ENCODE assay signal across 24 mouse cellular contexts in genomic region chr6:140655451-140655850, GRCm38 (mm10). TPM values are rescaled to one million over a fixed set of nuclear protein-coding genes. Genes with fewer than 3 reads are reported as not detected.
DNase-seq lines count a peak whose midpoint lies in the region; ATAC-seq and TF ChIP-seq lines count a peak whose summit lies in the region.
"Had no signal": no experiment of that assay in that cellular context is flagged by ENCODE, and none has a peak within 500 bp of the region (broad histone marks: within the 10 kb centered on the region; RNA-seq: fewer than 3 reads in every experiment).

No protein-coding gene starts in this region.

- H3K9me3 ChIP-seq in liver, embryonic 12.5 days (replicated peaks) = no peaks in the 10 kb centered on the region
- H3K9me3 ChIP-seq in liver, postnatal 0 days (ENCODE audit: low read length) = no peaks in the 10 kb centered on the region
- no peaks in the 10 kb centered on the region for H3K9me3 ChIP-seq in limb, embryonic 12.5 days
- H3K9me3 ChIP-seq: forebrain, embryonic 13.5 days; heart, embryonic 10.5 days; hindbrain, embryonic 12.5 days had no signal

- TF ChIP-seq EP300 in liver, postnatal 0 days (IDR thresholded peaks at IDR 0.05; ENCODE audit: low read depth) = no peak

- peak; percentile 40 to 49 for DNase-seq in cerebellum, postnatal 25 days
- no peak for DNase-seq in cerebellum, adult 11-12 months
- no peak for DNase-seq in liver, postnatal 0 days
- DNase-seq in lung, postnatal 10 days = no peak
- no peak for DNase-seq in thymus, postnatal 0 days (ENCODE audit: low spot score)
- DNase-seq: adrenal gland, adult 8-10 months; adrenal gland, postnatal 36 days; cerebellum, adult 11 months; cerebellum, postnatal 10 days; gastrocnemius, adult 2 months; gastrocnemius, postnatal 25 days; heart, postnatal 10 days; heart, postnatal 4 days had no signal

- ATAC-seq in liver, embryonic 12.5 days = peak; percentile 46; the same call in 1 of the 2 replicates
- no peak for ATAC-seq in liver, postnatal 0 days
- no peak for ATAC-seq in limb, embryonic 12.5 days (ENCODE audit: insufficient number of reproducible peaks, insufficient read depth, low FRiP score, low TSS enrichment, low read depth)
- ATAC-seq: activated CD4-positive, CD25-positive, alpha-beta regulatory T cell, adult 4 months; forebrain, embryonic 13.5 days; hindbrain, embryonic 16.5 days; inflammation-experienced regulatory T-cells, adult 6 months; intestine, postnatal 0 days; Patski had no signal

- no peak overlapping the region for H3K9ac ChIP-seq in liver, embryonic 12.5 days
- no peak overlapping the region for H3K9ac ChIP-seq in liver, postnatal 0 days (replicated peaks)
- H3K9ac ChIP-seq in limb, embryonic 12.5 days (replicated peaks) = no peak overlapping the region
- H3K9ac ChIP-seq: forebrain, embryonic 13.5 days; hindbrain, embryonic 12.5 days had no signal

- TF ChIP-seq CTCF in liver, postnatal 0 days (IDR thresholded peaks at IDR 0.05; ENCODE audit: low read depth) = no peak

- 92% methylated on average over 7 of the region's 7 CpGs for WGBS in liver, embryonic 12.5 days (ENCODE audit: insufficient replicate concordance)
- 87% methylated on average over 7 of the region's 7 CpGs for WGBS in liver, postnatal 0 days (ENCODE audit: insufficient replicate concordance)
- WGBS in limb, embryonic 12.5 days = 96% methylated on average over 7 of the region's 7 CpGs

- no peak overlapping the region for H3K27ac ChIP-seq in liver, embryonic 12.5 days
- no peak overlapping the region for H3K27ac ChIP-seq in liver, postnatal 0 days (ENCODE audit: low read depth)
- H3K27ac ChIP-seq in limb, embryonic 12.5 days = peak overlapping the region; percentile 26; the same call in 1 of the 2 replicates
- H3K27ac ChIP-seq: forebrain, embryonic 13.5 days; gastrocnemius, adult 2 months; heart, embryonic 10.5 days; hindbrain, embryonic 12.5 days had no signal

- H3K4me2 ChIP-seq in liver, embryonic 12.5 days = no peak overlapping the region
- H3K4me2 ChIP-seq in liver, postnatal 0 days (ENCODE audit: low read depth, low read length) = no peak overlapping the region
- no peak overlapping the region for H3K4me2 ChIP-seq in limb, embryonic 12.5 days
- H3K4me2 ChIP-seq: forebrain, embryonic 13.5 days; hindbrain, embryonic 12.5 days had no signal

- H3K4me1 ChIP-seq in liver, embryonic 12.5 days = no peaks in the 10 kb centered on the region
- H3K4me1 ChIP-seq in liver, postnatal 0 days (ENCODE audit: insufficient read depth) = peaks cover 4% of the 10 kb centered on the region
- H3K4me1 ChIP-seq in limb, embryonic 12.5 days (replicated peaks) = peaks cover 11% of the 10 kb centered on the region
- H3K4me1 ChIP-seq: forebrain, embryonic 13.5 days; heart, embryonic 10.5 days; hindbrain, embryonic 12.5 days had no signal

- H3K4me3 ChIP-seq in liver, embryonic 12.5 days = no peak overlapping the region
- no peak overlapping the region for H3K4me3 ChIP-seq in liver, postnatal 0 days (ENCODE audit: low read depth, low read length)
- H3K4me3 ChIP-seq in limb, embryonic 12.5 days (replicated peaks) = no peak overlapping the region
- H3K4me3 ChIP-seq: forebrain, embryonic 13.5 days; gastrocnemius, adult 2 months; heart, embryonic 10.5 days; hindbrain, embryonic 12.5 days had no signal

- H3K36me3 ChIP-seq in liver, embryonic 12.5 days = peaks cover 42% of the 10 kb centered on the region
- H3K36me3 ChIP-seq in liver, postnatal 0 days (replicated peaks; ENCODE audit: insufficient read depth, low read length) = peaks cover 17% of the 10 kb centered on the region
- H3K36me3 ChIP-seq in limb, embryonic 12.5 days = peaks cover 32% of the 10 kb centered on the region

- no peaks in the 10 kb centered on the region for H3K27me3 ChIP-seq in liver, embryonic 12.5 days (replicated peaks)
- H3K27me3 ChIP-seq in liver, postnatal 0 days (ENCODE audit: insufficient read depth, low read length) = no peaks in the 10 kb centered on the region
- H3K27me3 ChIP-seq in limb, embryonic 12.5 days = no peaks in the 10 kb centered on the region
- H3K27me3 ChIP-seq: CH12.LX; forebrain, embryonic 13.5 days; hindbrain, embryonic 12.5 days; Patski had no signal

RNA-seq across cellular contexts. Expression of gene Aebp2, which starts 33.0 kb away (rescaled TPM):
- polyA plus RNA-seq in liver, embryonic 12.5 days (2016; fragmentation: Nextera tagmentation; extraction: Ambion mirVana) = 6.1 and 6.5 TPM in 2 replicates
- polyA plus RNA-seq in liver, postnatal 0 days (2015; fragmentation: Nextera tagmentation; extraction: Ambion mirVana) = 3.5 and 3.7 TPM in 2 replicates
- polyA plus RNA-seq in limb, embryonic 12.5 days (2016; fragmentation: Nextera tagmentation; extraction: Ambion mirVana) = 16.4 and 18.0 TPM in 2 replicates
- polyA plus RNA-seq in thymus, postnatal 0 days (2015; fragmentation: Nextera tagmentation; extraction: Ambion mirVana) = 17.4 and 24.4 TPM in 2 replicates

Comparison
In these comparisons a context has a peak if more than half of its experiments do, and no peak if none do; other contexts are left out.
1. DNase-seq: peak in cerebellum, postnatal 25 days (2 of 2); none in cerebellum, adult 11-12 months (single experiment), liver, postnatal 0 days (single experiment), lung, postnatal 10 days (single experiment) and thymus, postnatal 0 days (single experiment).